Mouse (Mus musculus): ENCODE data around the gene 5730409E04Rik. TPM values are rescaled to one million over a fixed set of nuclear protein-coding genes. Genes with fewer than 3 reads are reported as not detected.

5730409E04Rik gene
- total RNA-seq (2021): 10 to 100 TPM; 21.9 to 24.5 TPM
- long read RNA-seq, experiment 1, partial matches to known transcripts: 0 of 3 reads
- long read RNA-seq, experiment 1, other reads (novel, unspliced or antisense): 3 of 3 reads
- long read RNA-seq, experiment 2, partial matches to known transcripts: 0 of 5 reads
- long read RNA-seq, experiment 2, other reads (novel, unspliced or antisense): 5 of 5 reads

GRCm38 (mm10) chr4:126609606-126610181 lies at the start of gene 5730409E04Rik:
5730409E04Rik (plus strand) TSS chr4:126609818.
- DNase-seq (ENCODE audit: low spot score): peak; percentile 83

GRCm38 (mm10) chr4:126563798-126564197 lies 45.8 kb upstream of the 5730409E04Rik start:
- no peak for DNase-seq (ENCODE audit: low spot score)

DNA sequence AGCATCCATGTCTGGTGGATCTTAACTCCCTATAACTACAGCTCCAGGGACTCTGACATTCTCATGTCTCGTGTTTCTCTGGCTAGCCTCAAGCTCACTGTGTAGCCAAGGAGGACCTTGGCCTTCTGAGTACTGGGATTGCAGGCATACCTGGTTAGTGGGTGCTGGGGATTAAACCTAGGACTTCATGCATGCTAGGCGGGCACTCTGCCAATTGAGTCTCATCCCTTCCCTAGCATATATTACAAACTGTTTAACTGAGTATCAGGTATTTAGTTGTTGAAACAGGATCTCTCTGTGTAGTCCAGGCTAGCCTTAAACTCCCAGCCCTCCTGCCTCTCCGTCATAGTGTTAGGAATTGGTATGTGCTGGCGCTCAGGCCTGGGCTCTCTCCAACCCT lies 42.4 kb upstream of the 5730409E04Rik start:
- no peak for DNase-seq (ENCODE audit: low spot score)

DNA sequence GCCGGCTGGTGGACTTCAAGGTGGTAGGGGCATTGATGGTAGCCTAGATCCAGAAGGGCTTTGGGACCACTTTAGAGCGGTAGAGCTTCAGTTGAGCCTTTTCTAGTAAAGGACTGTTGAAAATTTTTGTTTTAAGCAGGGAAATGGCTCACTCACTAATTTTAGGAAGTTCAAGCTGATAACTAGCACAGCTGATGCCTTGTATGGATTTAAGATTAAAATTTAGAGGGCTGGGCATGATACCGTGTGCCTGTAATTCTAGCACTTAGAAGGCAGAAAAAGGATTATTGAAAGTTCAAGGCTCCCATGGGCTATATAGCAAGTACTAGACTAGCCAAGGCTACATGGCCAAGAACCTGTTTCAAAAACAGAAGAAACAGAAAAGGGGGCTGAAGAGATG lies 39.8 kb upstream of the 5730409E04Rik start:
- DNase-seq (ENCODE audit: low spot score): no peak

GRCm38 (mm10) chr4:126576281-126576680 lies 33.3 kb upstream of the 5730409E04Rik start:
- DNase-seq (ENCODE audit: low spot score): no peak

DNA sequence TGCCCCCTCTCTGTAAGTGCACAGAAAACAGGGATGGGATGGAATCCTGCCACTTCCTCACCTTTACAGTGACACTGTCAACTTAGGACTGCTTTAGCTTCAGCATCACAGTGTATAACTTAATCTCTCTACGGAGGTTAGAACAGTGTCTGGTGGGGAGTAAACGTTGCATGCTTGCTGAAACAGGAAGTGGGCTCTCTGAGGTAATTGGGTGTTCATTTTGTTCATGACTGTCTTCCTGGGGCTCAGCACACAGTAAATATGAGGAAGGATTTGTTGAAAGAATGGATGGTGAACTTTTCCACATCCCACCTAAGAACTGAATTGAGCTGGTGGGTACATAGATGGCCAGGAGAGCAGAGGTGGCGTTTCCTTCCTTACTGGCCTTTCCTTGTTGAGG lies 31.7 kb upstream of the 5730409E04Rik start:
- DNase-seq (ENCODE audit: low spot score): no peak

GRCm38 (mm10) chr4:126579077-126579476 lies 30.5 kb upstream of the 5730409E04Rik start:
- no peak for DNase-seq (ENCODE audit: low spot score)

DNA sequence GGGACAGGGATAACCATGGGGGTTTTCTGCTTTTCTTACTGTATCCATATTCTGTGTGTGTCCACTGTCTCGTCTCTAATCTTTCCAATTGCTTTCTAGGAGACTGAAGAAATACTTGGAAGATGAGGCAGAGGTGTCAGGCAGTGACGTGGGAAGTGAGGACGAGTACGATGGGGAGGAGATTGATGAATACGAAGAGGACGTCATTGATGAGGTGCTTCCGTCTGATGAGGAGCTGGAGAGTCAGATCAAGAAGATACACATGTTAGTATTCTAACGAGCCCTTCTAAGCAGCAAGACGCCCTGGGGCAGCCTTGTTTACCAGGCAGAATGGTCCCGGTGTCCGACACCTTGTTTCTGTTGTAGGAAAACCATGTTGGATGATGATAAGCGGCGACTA lies 23.9 kb upstream of the 5730409E04Rik start:
- no peak for DNase-seq (ENCODE audit: low spot score)

- DNase-seq (ENCODE audit: low spot score): no peak
Measured at GRCm38 (mm10) chr4:126592039-126592438, 17.6 kb upstream of the 5730409E04Rik start.

- DNase-seq (ENCODE audit: low spot score): peak; percentile 56
Measured at GRCm38 (mm10) chr4:126599971-126600754, 9.5 kb upstream of the 5730409E04Rik start.

DNA sequence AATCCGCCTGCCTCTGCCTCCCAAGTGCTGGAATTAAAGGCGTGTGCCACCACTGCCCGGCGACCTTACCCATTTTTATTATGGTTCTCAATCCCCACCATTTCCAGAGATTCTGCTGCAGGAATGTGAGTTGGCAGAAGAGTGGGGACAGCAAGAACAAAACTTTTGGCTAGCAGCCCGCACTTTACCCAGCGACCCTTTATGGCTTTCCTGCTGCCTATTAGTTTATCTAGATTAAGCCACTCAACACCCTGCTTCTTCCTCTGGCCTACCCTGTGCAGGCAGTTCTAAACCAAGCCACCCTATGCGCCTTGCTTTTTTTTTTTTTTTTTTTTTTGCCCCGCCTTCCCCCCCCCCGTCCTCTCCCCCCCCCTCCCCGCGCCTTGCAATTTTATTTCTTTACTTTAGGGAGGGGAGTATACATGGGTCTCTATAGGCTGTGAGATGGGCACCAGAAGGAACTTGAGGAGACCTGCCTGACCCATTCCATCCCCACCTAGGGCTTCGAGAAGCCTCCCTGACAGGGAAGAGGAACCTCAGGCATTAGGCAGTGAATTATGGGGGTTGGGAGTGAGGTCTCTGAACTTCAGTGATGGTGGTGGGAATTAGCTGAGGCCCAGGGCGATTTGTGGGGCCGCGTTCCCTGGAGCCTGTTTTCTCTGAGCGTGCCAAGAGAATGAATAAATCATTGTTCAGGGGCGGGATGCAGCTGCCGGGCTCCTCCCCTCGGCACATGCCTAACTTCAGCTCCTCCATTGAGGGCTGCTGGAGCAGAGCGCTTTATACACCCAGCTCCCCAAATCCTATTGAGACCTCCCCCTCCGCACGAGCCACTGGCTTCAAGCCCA lies 7.8 kb upstream of the 5730409E04Rik start:
- DNase-seq (ENCODE audit: low spot score): no peak

- DNase-seq (ENCODE audit: low spot score): no peak
Measured at GRCm38 (mm10) chr4:126602445-126602762, 7.2 kb upstream of the 5730409E04Rik start.

GRCm38 (mm10) chr4:126604141-126604540 lies 5.5 kb upstream of the 5730409E04Rik start:
- DNase-seq (ENCODE audit: low spot score): no peak

- no peak for DNase-seq (ENCODE audit: low spot score)
Measured at GRCm38 (mm10) chr4:126605751-126606150, 3.9 kb upstream of the 5730409E04Rik start.

- DNase-seq (ENCODE audit: low spot score): no peak
Measured at GRCm38 (mm10) chr4:126611991-126612390, 2.4 kb downstream of the 5730409E04Rik start.

DNA sequence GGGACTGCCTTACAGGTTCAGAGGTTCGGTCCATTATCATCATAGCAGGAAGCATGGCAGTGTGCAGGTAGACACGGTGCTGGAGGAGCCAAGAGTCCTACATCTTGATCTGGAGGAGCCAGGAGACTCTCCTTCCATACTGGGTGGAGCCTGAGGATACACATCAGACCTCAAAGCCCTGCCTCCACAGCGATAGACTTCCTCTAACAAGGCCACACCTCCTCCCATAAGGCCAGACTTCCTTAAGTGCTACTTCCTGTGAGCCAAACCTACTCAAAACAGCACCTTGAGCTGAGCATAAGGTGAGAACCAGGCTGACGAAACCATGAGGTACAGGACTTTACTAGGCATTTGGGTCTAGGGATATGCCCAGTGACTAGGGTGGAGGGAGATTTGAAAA lies 6.7 kb downstream of the 5730409E04Rik start:
- DNase-seq (ENCODE audit: low spot score): no peak

DNA sequence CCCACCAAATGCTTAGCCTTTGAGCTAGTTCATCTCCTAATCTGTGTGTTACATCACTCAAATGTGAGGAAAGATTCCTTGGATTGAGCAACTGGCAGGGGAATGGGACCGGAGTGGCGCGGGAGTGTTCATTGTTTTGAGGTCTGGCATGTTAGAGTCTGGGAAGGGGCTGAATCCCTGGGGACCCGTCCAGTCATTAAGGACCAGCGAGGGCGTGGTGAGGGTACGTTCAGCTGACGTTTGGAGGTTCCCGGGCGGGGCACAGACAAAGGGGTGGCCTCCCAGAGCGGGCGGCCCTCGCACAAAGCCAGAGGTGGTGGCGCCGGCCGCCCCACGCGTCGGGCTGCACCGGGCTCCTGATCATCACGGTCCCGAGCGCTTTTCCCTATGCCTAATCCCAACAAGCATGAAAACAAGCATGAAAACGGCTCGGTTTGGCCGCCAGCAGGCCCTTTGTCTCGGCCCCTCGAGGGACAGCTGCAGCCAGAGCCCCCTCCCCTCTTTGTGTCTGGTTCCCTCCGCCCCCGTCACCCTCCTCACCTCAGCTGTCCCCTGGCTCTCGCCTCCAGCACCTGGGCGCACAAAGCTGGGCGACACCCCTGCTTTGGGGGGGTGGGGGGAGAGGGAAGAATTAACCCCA lies 10.2 kb downstream of the 5730409E04Rik start:
- no peak for DNase-seq (ENCODE audit: low spot score)

DNA sequence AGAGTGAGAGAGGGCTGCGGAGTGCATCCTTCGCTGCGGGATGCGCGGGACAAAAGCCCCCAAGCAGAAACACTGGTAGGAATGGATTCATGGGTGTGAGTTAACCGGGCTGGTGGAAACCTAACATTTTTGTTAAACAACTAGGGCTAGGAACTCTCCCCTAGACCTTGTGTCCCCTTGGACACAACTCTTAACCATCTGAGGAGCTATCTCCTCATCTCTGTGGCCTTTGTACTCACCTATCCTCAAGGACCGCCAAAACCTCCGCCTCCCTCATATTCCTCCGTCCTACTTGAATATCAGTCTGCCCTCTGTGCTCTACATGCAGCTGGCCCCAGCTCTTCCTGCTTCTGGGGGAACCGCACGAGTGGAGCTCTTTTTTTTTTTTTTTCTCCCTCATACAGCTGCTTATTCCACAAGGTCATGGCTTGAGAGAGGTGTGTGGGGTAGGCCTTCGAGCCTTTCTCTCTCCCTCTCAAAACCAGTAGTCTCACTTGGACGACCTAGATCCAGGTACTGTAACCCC lies 10.8 kb downstream of the 5730409E04Rik start:
- DNase-seq (ENCODE audit: low spot score): no peak

DNA sequence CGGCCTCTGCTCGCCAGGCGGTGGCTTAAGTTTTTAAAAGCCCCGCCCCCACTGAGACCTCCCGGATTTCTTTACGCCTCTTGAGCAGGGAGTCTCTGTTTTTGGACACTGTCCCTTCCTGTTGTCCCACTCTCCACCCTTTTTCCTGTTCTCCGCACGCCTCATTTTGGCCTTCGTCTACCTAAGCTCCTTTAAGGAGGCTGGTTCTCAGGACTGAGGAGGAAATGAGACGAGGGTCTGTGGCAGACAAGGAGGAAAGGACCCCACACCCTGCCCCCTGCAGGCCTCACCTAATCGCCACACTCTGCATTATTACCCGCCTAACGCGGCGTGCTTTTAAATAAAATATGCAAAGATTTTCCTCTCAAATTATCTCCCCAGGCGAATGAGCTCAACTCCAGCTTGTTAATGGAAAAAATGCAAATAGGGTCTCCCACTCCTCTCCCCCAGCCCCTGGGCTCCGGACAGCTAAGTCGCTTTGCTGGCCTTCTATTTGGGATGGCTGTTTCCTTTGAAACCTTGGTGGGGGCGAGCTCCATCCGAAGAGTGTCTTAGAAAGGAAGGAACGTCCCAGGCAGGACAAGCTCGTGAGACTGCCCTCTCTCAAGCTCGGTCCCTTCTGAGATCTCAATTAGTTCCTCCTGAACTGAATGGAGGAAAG lies 17.5 kb downstream of the 5730409E04Rik start:
- no peak for DNase-seq (ENCODE audit: low spot score)

GRCm38 (mm10) chr4:126631922-126632321 lies 22.3 kb downstream of the 5730409E04Rik start:
- DNase-seq (ENCODE audit: low spot score): no peak

DNA sequence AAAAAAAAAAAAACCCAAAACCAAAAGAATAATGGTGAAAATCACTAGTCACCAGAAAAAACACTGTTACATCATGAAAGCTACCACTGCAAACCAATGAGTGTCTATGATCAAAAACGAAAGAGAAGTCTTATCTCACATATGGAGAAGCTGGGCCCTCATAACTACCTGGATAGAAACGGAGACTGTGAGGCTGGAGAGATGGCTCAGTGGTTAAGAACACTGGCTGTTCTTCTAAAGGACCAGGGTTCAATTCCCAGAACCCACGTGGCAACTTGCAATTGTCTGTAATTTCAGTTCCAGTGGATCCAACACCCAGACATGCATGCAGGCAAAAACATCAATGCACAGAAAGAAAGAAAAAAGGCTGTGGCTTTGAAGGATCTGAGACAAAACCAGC lies 23.1 kb downstream of the 5730409E04Rik start:
- no peak for DNase-seq (ENCODE audit: low spot score)
